Mouse (Mus musculus): ENCODE data around the gene Bpifa5. TPM values are rescaled to one million over a fixed set of nuclear protein-coding genes. Genes with fewer than 3 reads are reported as not detected.

The Bpifa5 gene
- polyA plus RNA-seq, 1 experiment from 2014 or later, result not detected

DNA sequence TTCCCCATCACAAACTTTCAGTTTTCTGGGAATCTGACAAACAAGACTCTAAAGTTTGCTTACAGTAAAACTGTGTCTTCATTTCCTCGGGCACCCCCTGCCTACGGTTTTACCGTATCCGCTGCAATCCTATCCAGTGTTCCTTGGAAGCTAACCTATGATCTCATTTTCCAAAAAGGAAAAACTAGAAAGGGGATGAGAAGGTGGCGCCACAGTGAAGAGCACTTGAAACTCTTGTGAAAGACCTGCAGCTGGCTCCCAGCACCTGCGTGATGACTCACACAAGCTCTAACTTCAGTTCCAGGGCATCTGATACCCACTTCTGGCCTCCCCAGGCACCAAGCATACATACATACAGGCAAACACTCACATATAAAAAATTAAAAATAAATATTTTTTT lies 22.9 kb downstream of the Bpifa5 start:
- Histone ChIP-seq H3K27ac (peak overlapping the region; percentile 76), H3K27me3 (no peaks in the 10 kb centered on the region), H3K36me3 (no peaks in the 10 kb centered on the region), H3K9me3 (no peaks in the 10 kb centered on the region), H3K4me1 (peaks cover 8% of the 10 kb centered on the region; the same call in 1 of the 2 replicates), H3K9ac (no peak overlapping the region), H3K4me3 (no peak overlapping the region), H3K4me2 (no peak overlapping the region)
- 54% methylated on average over 6 of the region's 6 CpGs for WGBS
- ATAC-seq (ENCODE audit: borderline replicate concordance, extremely low read depth, low FRiP score, low TSS enrichment), result no peak; the same call in 1 of the 2 replicates

DNA sequence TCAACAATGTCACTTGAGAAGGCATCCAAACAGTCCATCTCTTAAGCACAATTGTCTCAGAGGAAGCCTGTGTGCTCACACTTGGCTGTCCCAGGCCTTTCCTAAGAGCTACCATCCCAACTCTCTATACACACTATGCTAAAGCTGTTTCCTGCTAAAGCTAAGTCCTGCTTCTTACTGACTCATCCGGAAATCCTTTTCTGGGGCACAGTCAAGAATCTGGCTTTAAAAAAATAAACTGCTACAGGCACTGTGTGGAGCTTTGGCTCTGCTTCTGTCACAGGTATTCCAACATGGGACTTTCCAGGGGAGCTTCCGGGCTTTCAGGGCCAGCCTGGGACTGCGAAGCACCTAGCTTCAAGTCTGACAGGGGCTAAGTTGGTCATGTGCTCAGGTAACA lies 23.3 kb downstream of the Bpifa5 start:
- H3K36me3 ChIP-seq, result no peaks in the 10 kb centered on the region
- H3K4me1 ChIP-seq, result peaks cover 8% of the 10 kb centered on the region; the same call in 1 of the 2 replicates
- H3K9ac ChIP-seq, result no peak overlapping the region
- H3K9me3 ChIP-seq, result no peaks in the 10 kb centered on the region
- peak overlapping the region; percentile 76 for H3K27ac ChIP-seq
- peak; percentile 49; the same call in 1 of the 2 replicates for ATAC-seq (ENCODE audit: borderline replicate concordance, extremely low read depth, low FRiP score, low TSS enrichment)
- WGBS, result 49% methylated on average over 3 of the region's 3 CpGs
- H3K4me3 ChIP-seq, result no peak overlapping the region
- H3K27me3 ChIP-seq, result no peaks in the 10 kb centered on the region
- no peak overlapping the region for H3K4me2 ChIP-seq

DNA sequence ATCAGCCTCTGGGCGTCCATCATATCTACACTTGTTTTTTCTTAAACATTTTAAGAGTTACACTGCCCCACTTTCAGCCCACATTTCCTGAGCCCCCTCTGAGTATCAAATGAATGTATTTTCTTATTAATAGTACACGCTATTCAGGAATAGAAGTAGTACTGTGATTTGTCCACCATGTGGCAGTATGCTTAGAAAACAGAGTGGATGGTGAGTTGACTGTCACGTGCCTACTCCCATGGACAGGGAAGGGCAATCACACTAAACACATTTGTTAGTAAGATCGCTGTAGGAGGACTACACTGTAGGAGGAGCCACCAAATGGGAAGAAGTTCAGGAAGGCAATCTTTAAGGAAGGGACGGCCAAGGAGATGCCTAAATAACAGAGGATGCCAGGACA lies 25.1 kb downstream of the Bpifa5 start:
- Histone ChIP-seq H3K4me2 (no peak overlapping the region), H3K36me3 (no peaks in the 10 kb centered on the region), H3K4me1 (peaks cover 8% of the 10 kb centered on the region; the same call in 1 of the 2 replicates), H3K27me3 (no peaks in the 10 kb centered on the region), H3K4me3 (no peak overlapping the region), H3K27ac (no peak overlapping the region), H3K9ac (no peak overlapping the region), H3K9me3 (no peaks in the 10 kb centered on the region)
- no peak for ATAC-seq (ENCODE audit: borderline replicate concordance, extremely low read depth, low FRiP score, low TSS enrichment)
- 38% methylated on average over 5 of the region's 5 CpGs for WGBS

DNA sequence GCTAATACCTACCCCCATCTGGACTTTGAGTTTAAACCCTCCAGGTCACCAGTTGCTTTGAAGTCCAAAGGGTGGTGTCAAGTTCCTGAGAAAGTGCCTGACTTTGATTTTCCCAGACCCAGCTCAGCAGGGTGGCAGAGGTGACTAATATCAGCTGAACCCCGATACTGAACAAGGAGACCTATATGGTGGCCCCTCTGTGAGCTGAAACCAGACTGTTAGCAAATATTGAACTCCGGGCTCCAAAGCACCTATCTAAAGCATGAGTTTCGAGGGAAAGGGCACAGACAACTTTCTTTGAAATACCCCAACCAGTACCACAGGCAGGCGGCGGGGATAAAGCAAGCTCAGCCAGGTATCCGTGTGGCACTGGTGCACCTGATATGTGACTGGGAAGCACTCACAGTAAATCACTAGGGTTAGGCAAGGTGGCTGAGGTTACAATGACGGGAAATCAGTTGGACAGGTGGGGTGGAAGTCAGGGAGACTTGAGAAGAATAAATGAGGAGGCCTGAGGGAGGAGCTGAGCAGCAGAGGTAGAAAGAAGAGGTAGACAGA lies 27.5 kb downstream of the Bpifa5 start:
- peaks cover 8% of the 10 kb centered on the region; the same call in 1 of the 2 replicates for H3K4me1 ChIP-seq
- H3K27ac ChIP-seq, result no peak overlapping the region
- no peaks in the 10 kb centered on the region for H3K36me3 ChIP-seq
- no peaks in the 10 kb centered on the region for H3K9me3 ChIP-seq
- no peak for ATAC-seq (ENCODE audit: borderline replicate concordance, extremely low read depth, low FRiP score, low TSS enrichment)
- H3K27me3 ChIP-seq, result no peaks in the 10 kb centered on the region
- no peak overlapping the region for H3K4me2 ChIP-seq
- WGBS, result 60% methylated on average over 7 of the region's 7 CpGs
- no peak overlapping the region for H3K9ac ChIP-seq
- no peak overlapping the region for H3K4me3 ChIP-seq

DNA sequence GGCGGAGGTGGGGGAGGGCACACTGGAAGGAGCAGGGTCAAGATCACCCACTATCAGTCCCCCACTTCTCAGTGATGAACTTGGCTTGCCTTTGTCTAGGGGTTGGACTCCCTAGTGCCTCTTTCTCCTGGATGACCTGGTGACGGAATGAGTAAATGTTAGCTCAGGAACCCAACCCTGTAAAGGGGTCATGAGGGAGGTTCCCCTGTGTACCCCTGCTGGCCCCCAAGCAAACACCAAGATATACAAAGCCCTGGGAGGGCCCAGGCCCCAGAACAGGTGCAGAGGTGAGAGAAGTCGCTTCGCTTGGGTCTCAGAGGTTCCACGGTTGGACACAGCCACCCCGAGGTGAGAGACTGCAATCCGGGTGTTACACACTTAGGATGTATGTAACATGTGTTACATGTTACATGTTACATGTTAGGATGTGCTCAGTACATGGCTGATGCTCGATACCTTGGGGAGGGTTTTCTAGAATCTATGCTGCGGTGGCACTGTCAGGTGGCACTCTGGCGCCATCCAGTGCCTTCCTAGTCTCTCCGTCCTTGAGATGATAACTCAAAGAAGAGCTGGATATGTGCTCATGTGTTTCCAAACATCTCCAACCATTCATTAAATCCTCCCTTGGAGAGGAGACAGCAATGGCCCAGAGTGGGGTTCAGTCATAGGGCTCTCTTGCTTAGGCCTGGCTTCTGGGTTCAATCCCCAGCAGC lies 28.3 kb downstream of the Bpifa5 start, which contains the start of gene Bpifb1:
Gene Bpifb1, plus strand, starts transcription at position 273 of the 713 bp plus-strand sequence.
- no peaks in the 10 kb centered on the region for H3K27me3 ChIP-seq
- no peak for ATAC-seq (ENCODE audit: borderline replicate concordance, extremely low read depth, low FRiP score, low TSS enrichment)
- 0 out of 2 replicates have a peak, but pooled peaks cover 2% of the 10 kb centered on the region for H3K4me1 ChIP-seq
- no peaks in the 10 kb centered on the region for H3K9me3 ChIP-seq
- no peak within 1 kb of the TSS for H3K9ac ChIP-seq
- no peak within 1 kb of the TSS for H3K4me2 ChIP-seq
- no peak within 1 kb of the TSS for H3K4me3 ChIP-seq
- no peaks in the 10 kb centered on the region for H3K36me3 ChIP-seq
- 72% methylated on average over 11 of the region's 11 CpGs for WGBS
- H3K27ac ChIP-seq, result no peak within 1 kb of the TSS

DNA sequence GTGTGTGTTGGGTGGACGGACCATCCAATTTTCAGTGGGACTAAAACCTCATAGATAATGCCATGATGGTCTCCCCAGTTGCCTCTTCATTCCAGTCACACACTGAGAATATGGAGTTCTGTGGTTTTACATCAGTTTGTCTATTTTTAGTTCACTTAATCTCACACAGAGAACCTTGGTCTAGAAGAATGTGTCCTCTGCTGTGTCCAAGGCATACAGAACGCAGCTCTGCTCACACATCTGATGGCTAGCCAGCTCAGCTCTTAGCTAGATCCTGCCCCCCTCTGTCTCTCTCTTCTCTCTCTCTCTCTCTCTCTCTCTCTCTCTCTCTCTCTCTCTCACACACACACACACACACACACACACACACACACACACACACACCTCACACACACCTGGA lies 29.7 kb downstream of the Bpifa5 start:
- Histone ChIP-seq H3K4me2 (no peak overlapping the region), H3K36me3 (no peaks in the 10 kb centered on the region), H3K4me3 (no peak overlapping the region), H3K9ac (no peak overlapping the region), H3K27me3 (no peaks in the 10 kb centered on the region), H3K27ac (no peak overlapping the region), H3K4me1 (no peaks in the 10 kb centered on the region), H3K9me3 (no peaks in the 10 kb centered on the region)
- ATAC-seq (ENCODE audit: borderline replicate concordance, extremely low read depth, low FRiP score, low TSS enrichment), result no peak
- 72% methylated on average over 2 of the region's 2 CpGs for WGBS

DNA sequence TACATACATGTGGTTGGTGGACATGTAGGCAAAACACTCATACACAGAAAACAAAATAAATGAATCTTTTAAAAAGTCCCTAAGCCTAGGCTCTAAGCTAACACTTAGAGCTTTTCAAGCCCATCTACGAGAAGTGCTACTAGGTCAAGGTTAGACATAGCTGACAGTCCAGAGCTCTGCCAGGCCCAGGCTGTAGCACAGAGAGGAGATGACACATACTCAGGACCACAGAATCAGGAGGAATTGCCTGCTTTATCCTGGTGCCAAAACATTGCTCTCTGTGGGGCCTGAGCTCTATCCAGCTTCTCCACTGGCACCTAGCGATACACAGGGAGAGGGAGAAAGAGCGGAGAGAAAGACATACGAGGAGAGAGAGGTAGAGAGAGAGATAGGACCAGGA lies 30.7 kb downstream of the Bpifa5 start:
- ATAC-seq (ENCODE audit: borderline replicate concordance, extremely low read depth, low FRiP score, low TSS enrichment), result no peak
- Histone ChIP-seq H3K27me3 (no peaks in the 10 kb centered on the region), H3K4me2 (no peak overlapping the region), H3K9me3 (no peaks in the 10 kb centered on the region), H3K27ac (no peak overlapping the region), H3K4me1 (no peaks in the 10 kb centered on the region), H3K9ac (no peak overlapping the region), H3K36me3 (no peaks in the 10 kb centered on the region), H3K4me3 (no peak overlapping the region)
- 80% methylated on average over 4 of the region's 4 CpGs for WGBS

DNA sequence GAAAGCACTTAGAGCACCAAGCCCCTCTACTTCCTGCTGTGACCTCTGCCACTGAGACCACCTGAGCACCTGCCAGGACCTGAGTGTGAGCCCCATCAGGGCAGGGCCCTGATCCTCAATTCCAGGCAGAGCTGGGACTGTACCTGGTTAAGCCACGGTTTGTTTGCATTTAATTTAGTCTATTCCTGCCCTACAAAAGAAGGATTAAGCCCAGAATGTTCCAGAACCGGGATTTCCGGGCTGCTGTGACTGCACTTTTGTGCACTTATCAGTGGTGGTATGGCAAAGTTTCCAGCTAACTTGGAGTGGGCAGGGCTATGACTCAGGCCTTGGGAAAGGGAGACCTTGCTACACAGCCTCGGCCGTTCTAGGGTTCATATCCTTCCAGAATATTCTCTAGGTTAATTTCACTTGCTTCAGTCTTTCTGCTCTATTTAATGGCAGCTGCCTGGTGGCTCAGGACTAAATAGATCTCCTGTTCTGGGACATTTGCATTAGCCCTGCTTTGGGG lies 31.6 kb downstream of the Bpifa5 start:
- H3K4me1 ChIP-seq, result no peaks in the 10 kb centered on the region
- ATAC-seq (ENCODE audit: borderline replicate concordance, extremely low read depth, low FRiP score, low TSS enrichment), result no peak
- no peaks in the 10 kb centered on the region for H3K27me3 ChIP-seq
- no peak overlapping the region for H3K4me2 ChIP-seq
- WGBS, result 58% methylated on average over 5 of the region's 5 CpGs
- H3K36me3 ChIP-seq, result no peaks in the 10 kb centered on the region
- H3K27ac ChIP-seq, result no peak overlapping the region
- H3K4me3 ChIP-seq, result no peak overlapping the region
- H3K9ac ChIP-seq, result no peak overlapping the region
- H3K9me3 ChIP-seq, result no peaks in the 10 kb centered on the region

DNA sequence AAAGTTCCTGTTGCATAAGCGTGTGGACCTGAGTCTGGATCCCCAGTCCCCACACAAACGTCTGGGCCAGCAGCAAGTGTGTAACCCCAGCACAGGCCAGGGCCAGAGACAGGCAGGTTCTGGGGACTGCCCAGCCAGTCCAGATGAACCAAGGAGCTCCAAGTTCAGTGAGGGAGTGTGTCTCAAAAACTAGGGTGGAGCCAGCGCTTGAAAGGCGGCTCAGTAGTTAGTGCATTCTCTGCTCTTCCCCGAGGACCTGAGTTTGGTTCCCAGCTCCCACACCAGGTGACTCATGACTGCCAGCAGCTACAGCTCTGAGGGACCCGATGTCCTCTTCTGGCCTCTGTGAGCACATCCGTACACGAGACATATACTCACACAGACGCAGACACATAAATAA lies 34.6 kb downstream of the Bpifa5 start:
- H3K4me3 ChIP-seq, result no peak overlapping the region
- 86% methylated on average over 9 of the region's 9 CpGs for WGBS
- H3K4me2 ChIP-seq, result no peak overlapping the region
- H3K4me1 ChIP-seq, result no peaks in the 10 kb centered on the region
- H3K27me3 ChIP-seq, result no peaks in the 10 kb centered on the region
- H3K27ac ChIP-seq, result no peak overlapping the region
- H3K36me3 ChIP-seq, result no peaks in the 10 kb centered on the region
- no peak for ATAC-seq (ENCODE audit: borderline replicate concordance, extremely low read depth, low FRiP score, low TSS enrichment)
- H3K9me3 ChIP-seq, result no peaks in the 10 kb centered on the region
- no peak overlapping the region for H3K9ac ChIP-seq

DNA sequence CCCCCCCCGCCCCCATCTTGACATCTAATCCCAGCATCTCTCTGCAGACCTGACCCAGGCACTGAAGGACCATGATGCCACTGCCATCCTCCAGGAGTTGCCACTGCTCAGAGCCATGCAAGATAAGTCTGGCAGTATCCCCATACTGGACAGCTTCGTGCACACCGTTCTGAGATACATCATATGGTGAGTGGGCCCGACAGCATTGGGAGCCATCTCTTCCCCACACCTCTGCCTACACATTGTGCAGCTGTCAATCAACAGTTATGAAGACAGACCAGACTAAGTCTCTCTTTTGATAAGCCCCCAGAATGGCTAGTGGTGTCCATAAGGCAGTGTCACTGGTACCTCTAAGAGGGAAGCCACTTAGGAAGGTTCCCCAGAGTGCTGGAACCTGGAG lies 42.2 kb downstream of the Bpifa5 start:
- Histone ChIP-seq H3K36me3 (no peaks in the 10 kb centered on the region), H3K4me3 (no peak overlapping the region), H3K4me2 (no peak overlapping the region), H3K4me1 (no peaks in the 10 kb centered on the region), H3K9ac (no peak overlapping the region), H3K9me3 (no peaks in the 10 kb centered on the region), H3K27me3 (no peaks in the 10 kb centered on the region), H3K27ac (no peak overlapping the region)
- 81% methylated on average over 4 of the region's 4 CpGs for WGBS
- ATAC-seq (ENCODE audit: borderline replicate concordance, extremely low read depth, low FRiP score, low TSS enrichment), result no peak

DNA sequence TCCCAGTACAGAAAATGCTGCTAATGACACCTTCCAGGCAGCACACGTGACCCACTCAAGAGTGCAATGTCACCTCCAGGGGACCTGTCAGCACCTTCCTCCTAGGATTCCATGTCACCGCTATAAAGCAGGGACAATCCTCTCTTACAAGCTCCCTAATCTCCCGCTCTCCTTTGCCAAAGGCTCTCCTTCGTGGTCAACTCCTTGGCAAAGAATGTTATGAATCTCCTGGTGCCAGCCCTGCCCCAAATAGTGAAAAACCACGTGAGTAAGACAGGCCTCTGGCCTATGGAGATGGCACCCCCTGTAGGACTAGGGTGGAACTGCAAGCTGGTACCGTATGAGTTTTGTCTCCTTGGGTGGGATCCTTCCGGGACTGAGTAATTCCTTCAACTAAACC lies 44.5 kb downstream of the Bpifa5 start:
- H3K9me3 ChIP-seq, result no peaks in the 10 kb centered on the region
- no peaks in the 10 kb centered on the region for H3K27me3 ChIP-seq
- no peak overlapping the region for H3K4me2 ChIP-seq
- no peaks in the 10 kb centered on the region for H3K36me3 ChIP-seq
- 50% methylated on average over 7 of the region's 7 CpGs for WGBS
- H3K27ac ChIP-seq, result no peak overlapping the region
- H3K9ac ChIP-seq, result no peak overlapping the region
- H3K4me3 ChIP-seq, result no peak overlapping the region
- no peaks in the 10 kb centered on the region for H3K4me1 ChIP-seq
- no peak for ATAC-seq (ENCODE audit: borderline replicate concordance, extremely low read depth, low FRiP score, low TSS enrichment)

DNA sequence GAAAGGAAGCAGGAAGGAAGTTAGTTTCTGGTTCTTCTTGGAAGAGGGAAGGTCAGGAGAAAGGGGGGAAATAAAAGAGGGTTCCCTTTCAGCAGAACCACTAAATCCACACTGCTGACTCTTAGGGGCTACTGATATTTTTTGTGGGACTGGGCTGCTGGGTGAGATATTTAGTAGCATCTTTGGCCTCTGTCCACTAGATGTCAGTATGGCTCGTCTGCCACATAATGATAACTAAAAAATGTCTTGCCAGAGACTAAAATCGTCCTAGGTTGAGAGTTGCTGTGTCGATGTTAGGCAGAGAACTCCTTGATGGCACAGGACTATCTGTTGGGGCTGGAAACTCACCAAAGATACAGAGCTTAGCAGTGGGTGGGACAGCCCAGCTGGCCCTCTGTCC lies 46.7 kb downstream of the Bpifa5 start:
- ATAC-seq (ENCODE audit: borderline replicate concordance, extremely low read depth, low FRiP score, low TSS enrichment), result no peak
- Histone ChIP-seq H3K4me2 (no peak overlapping the region), H3K4me1 (no peaks in the 10 kb centered on the region), H3K4me3 (no peak overlapping the region), H3K9me3 (no peaks in the 10 kb centered on the region), H3K27me3 (no peaks in the 10 kb centered on the region), H3K9ac (no peak overlapping the region), H3K27ac (no peak overlapping the region), H3K36me3 (no peaks in the 10 kb centered on the region)
- 3% methylated on average over 3 of the region's 3 CpGs for WGBS

All from lung, embryonic 15.5 days (tissue).